Mouse (Mus musculus) thymus, adult 2 months (tissue): Measurements from ENCODE around the gene Erbb2. TPM values are rescaled to one million over a fixed set of nuclear protein-coding genes. Genes with fewer than 3 reads are reported as not detected.

Experiments
- DNase-seq: peaks from one replicate; pipeline ENCODE4 v3.0.0; 2021
- H3K27ac ChIP-seq: fragments of 200-500 bp; 2 replicates; pipeline ENCODE4 v1.5.1; 2012; ENCODE audit warnings: low read length, control low read depth; ENCODE audit not compliant: control insufficient read depth, insufficient read depth
- H3K27me3 ChIP-seq: fragments of 200-500 bp; 2 replicates; pipeline ENCODE4 v1.6.1; 2012; ENCODE audit warnings: mild to moderate bottlenecking, low read length, moderate library complexity, mixed read lengths; ENCODE audit not compliant: control insufficient read depth, insufficient read depth
- H3K36me3 ChIP-seq: fragments of 200-500 bp; 2 replicates; pipeline ENCODE4 v1.6.1; 2012; ENCODE audit warnings: mild to moderate bottlenecking, low read length, moderate library complexity; ENCODE audit not compliant: control insufficient read depth, insufficient read depth
- H3K4me1 ChIP-seq: fragments of 200-500 bp; replicated peaks from 2 replicates; pipeline ENCODE4 v1.6.1; 2012; ENCODE audit warnings: low read length; ENCODE audit not compliant: control insufficient read depth, insufficient read depth
- H3K4me3 ChIP-seq: fragments of 200-500 bp; 2 replicates; pipeline ENCODE4 v1.5.1; 2012; ENCODE audit warnings: mild to moderate bottlenecking, low read length, control low read depth, moderate library complexity; ENCODE audit not compliant: control insufficient read depth, insufficient read depth
- CTCF ChIP-seq: fragments of 200-500 bp; IDR thresholded peaks from 2 replicates; pipeline ENCODE4 v1.5.1; 2012; ENCODE audit warnings: mild to moderate bottlenecking, control low read depth, low read length, moderate library complexity, borderline replicate concordance; ENCODE audit not compliant: control insufficient read depth, poor library complexity, insufficient read depth; ENCODE audit errors: extremely low read depth
- POLR2A ChIP-seq: fragments of 200-500 bp; IDR thresholded peaks from 2 replicates; pipeline ENCODE4 v1.6.1; 2012; ENCODE audit warnings: mild to moderate bottlenecking, low read length, control low read depth, moderate library complexity; ENCODE audit not compliant: control insufficient read depth, poor library complexity, insufficient read depth; ENCODE audit errors: extremely low read depth
- WGBS: fragments of 180-500 bp; shearing (Covaris S2); methylation state at CpG from one replicate; pipeline ENCODE4 v1.1.7; 2018; 5-methylcytosine and 5-hydroxymethylcytosine counted together
- polyA plus RNA-seq: library from polyadenylated mRNA; depleted of rRNA; stranded (reverse); fragments of >200 nt; gene quantifications from 2 replicates; pipeline ENCODE4 v1.2.3, GENCODE M21; 2012

Gene Erbb2
- polyA plus RNA-seq, 1 experiment: 6.6 TPM

DNA sequence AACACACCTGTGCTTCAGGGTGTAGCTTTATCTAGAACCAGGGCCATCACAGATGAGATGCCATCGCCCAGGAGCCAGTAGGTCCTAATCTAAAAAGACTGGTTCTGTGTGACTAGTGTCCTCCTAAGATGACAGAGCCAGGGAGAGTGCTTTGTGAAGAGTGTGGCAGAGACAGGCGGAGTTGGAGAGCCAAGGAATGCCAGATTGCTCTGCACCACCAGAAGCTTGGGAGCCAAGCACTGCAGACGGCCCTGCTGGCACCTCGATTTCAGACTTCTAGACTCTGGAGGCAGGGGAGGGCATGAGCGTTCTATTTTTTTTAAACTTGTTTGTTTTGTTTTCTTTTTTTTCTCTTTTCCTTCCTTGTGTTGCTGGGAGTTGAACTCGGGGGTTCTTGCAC, 42.9 kb upstream of the Erbb2 start:
- H3K27me3 ChIP-seq: no peaks in the 10 kb centered on the region
- WGBS: 92% methylated on average over 6 of the region's 6 CpGs
- H3K4me1 ChIP-seq: peaks cover 32% of the 10 kb centered on the region
- no peak overlapping the region for H3K27ac ChIP-seq
- TF ChIP-seq POLR2A: no peak
- DNase-seq: no peak
- H3K4me3 ChIP-seq: no peak overlapping the region
- H3K36me3 ChIP-seq: peaks cover 5% of the 10 kb centered on the region

DNA sequence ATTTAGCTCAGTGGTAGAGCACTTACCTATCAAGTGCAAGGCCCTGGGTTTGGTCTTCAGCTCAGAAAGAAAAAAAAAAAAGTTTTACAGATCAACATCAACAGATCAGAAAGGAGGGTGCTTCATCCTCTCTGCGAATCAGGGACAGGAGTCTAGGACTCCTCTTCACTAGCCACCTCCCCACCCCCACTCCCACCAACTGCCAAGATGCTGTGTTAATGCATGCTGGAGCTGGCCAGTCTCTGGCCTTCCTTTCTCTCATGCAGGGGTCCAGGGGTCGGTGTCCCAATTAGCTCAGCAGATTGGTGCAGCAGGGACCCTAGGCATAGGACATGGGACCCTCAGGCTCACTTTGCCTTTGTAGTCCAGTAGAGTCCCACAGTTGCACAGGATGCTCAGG, 41.7 kb upstream of the Erbb2 start:
- H3K27ac ChIP-seq: no peak overlapping the region
- TF ChIP-seq CTCF: no peak
- TF ChIP-seq POLR2A: no peak
- H3K4me1 ChIP-seq: peaks cover 32% of the 10 kb centered on the region
- H3K4me3 ChIP-seq: no peak overlapping the region
- no peaks in the 10 kb centered on the region for H3K27me3 ChIP-seq
- peaks cover 18% of the 10 kb centered on the region for H3K36me3 ChIP-seq
- WGBS: 95% methylated on average over 2 of the region's 2 CpGs
- no peak for DNase-seq

DNA sequence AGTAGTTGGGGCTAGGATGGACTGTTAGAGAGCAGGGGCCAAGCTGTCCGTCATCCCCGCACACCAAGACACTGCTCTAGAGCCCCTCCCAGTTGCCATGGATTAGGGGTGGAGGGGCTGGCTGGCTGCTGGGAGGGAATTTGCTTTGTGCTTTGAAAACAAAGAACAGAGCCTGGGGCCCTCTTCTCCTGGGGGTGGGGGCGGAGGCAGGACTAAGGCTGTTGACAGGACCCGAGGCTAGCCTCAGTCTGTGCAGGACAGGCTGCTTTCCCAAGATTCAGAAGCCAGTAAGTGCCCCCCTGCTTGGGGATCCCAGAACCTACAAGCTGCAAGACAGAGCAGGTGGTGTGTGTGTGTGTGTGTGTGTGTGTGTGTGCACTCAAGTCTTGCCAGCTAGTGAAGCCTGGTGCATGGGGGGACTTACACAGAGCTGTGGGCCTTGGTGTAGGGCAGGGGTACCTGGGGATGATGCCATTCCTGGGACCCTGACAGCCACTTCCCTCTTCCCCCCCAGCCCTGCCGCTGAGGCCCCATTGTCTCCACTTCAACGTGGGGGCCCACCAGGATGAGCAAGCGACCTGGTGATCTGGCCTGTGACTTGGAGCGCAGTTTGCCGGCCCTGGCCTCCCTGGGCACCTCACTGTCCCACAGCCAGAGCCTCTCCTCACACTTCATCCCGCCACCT, 40.6 kb upstream of the Erbb2 start:
- 83% methylated on average over 10 of the region's 10 CpGs for WGBS
- Histone ChIP-seq H3K4me1 (peaks cover 25% of the 10 kb centered on the region), H3K27ac (no peak overlapping the region), H3K4me3 (no peak overlapping the region), H3K27me3 (no peaks in the 10 kb centered on the region), H3K36me3 (peaks cover 28% of the 10 kb centered on the region)
- no peak for TF ChIP-seq POLR2A
- no peak for TF ChIP-seq CTCF
- no peak for DNase-seq

DNA sequence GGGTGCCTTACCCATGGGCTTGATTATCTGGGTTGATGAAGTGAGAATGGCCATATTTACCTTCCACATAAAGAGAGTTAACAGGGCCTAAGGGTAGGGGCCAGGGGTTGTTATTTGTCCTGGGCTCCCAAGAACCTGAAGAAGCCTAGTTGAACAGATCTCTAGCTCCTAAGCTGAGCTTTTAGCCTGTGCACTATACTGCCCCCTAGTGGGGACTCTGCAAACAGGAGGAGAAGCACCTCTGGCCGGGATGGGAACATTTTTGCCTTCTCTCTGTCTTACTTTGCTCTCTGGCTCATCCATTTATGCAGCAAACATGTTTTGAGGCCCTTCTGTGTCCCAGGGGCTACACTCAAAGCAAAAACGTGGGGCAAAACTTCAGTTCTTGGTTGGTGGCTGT, 39.9 kb upstream of the Erbb2 start:
- peak; percentile 67 for DNase-seq
- H3K27ac ChIP-seq: no peak overlapping the region
- H3K4me1 ChIP-seq: peaks cover 19% of the 10 kb centered on the region
- H3K27me3 ChIP-seq: no peaks in the 10 kb centered on the region
- H3K4me3 ChIP-seq: no peak overlapping the region
- TF ChIP-seq POLR2A (no peak), CTCF (no peak)
- WGBS: 13% methylated on average over 2 of the region's 2 CpGs
- peaks cover 35% of the 10 kb centered on the region for H3K36me3 ChIP-seq

DNA sequence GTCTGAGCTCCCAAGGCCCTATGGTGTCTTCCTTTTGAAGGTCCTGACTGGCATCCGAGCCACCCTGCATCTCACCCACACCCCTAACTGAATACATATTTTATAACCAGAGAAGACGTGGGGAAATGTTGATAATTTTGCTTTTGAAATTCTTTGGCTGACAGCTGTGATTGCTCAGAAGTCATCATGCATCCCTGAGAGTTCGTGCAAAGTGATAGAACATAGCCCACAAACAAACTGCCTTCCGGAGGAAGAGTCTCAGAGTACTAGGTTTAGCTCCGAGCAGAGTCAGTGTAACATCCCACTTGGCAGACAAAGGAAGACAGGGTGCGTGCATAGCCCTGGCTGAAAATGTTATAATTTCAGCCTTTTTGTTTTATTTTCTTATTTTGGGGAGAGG, 39.0 kb upstream of the Erbb2 start:
- Histone ChIP-seq H3K27me3 (no peaks in the 10 kb centered on the region), H3K27ac (no peak overlapping the region), H3K4me1 (peaks cover 13% of the 10 kb centered on the region; the same call in 1 of the 2 replicates), H3K36me3 (peaks cover 44% of the 10 kb centered on the region), H3K4me3 (no peak overlapping the region)
- 97% methylated on average over 6 of the region's 6 CpGs for WGBS
- DNase-seq: no peak
- TF ChIP-seq CTCF: no peak
- TF ChIP-seq POLR2A: no peak

DNA sequence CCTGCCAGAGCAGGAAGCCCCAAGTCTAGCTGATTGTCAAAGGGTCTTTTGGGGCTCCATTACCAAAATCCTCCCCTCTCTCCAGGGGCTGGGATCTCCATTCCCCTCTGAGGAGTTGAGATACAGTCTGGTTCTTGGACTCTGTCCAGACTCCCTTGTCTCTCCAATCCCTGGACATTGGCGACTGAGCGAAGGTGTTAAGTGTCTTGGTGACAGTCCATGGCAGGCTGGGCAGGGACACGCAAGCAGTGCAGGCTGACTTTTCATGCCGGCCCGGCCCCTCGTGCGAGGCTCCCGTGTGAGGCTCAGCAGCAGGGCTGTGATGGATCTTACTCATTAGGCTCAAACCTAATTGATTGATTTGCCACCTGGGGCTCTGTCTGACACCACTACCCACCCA, 38.0 kb upstream of the Erbb2 start:
- 97% methylated on average over 8 of the region's 8 CpGs for WGBS
- H3K27me3 ChIP-seq: no peaks in the 10 kb centered on the region
- H3K4me1 ChIP-seq: peaks cover 13% of the 10 kb centered on the region; the same call in 1 of the 2 replicates
- H3K4me3 ChIP-seq: no peak overlapping the region
- H3K27ac ChIP-seq: no peak overlapping the region
- TF ChIP-seq CTCF (no peak), POLR2A (no peak)
- peaks cover 51% of the 10 kb centered on the region for H3K36me3 ChIP-seq
- no peak for DNase-seq

DNA sequence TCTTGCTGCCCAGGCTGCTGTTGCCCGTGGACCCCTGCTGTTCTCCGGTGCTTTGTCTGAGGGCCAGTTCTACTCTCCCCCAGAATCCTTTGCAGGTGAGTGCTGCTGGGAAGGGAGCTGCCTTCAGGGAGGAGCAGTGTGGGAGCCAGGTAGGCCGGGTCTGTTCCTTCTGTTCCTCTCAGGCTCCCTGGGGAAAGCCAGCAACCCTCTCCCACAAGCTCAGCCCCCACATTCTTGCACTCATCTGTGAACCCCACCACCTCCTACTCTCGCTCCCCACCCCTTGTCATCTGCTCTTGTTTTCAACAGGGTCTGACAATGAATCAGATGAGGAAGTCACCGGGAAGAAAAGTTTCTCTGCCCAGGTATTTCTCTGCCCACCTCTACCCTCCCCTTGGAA, 35.5 kb upstream of the Erbb2 start:
- Histone ChIP-seq H3K27me3 (no peaks in the 10 kb centered on the region), H3K4me1 (peaks cover under 1% of the 10 kb centered on the region; the same call in 1 of the 2 replicates), H3K4me3 (no peak overlapping the region), H3K27ac (no peak overlapping the region), H3K36me3 (peaks cover 66% of the 10 kb centered on the region)
- 94% methylated on average over 5 of the region's 5 CpGs for WGBS
- DNase-seq: no peak
- no peak for TF ChIP-seq CTCF
- no peak for TF ChIP-seq POLR2A
